Mouse (Mus musculus): ENCODE results near the gene Gm49776.
A peak's percentile ranks its signal among the peaks of the same experiment; 100 is the strongest.
"Not testable (repeated sequence)": the region's sequence is repeated elsewhere in the genome, so short reads cannot be mapped to it uniquely, and the experiment has no call there.

Gm49776 gene

GRCm38 (mm10) chr16:18202061-18202460, 56.1 kb downstream of the Gm49776 start:
- DNase-seq (ENCODE audit: low read depth) = peak; percentile 51

- no peak for DNase-seq (ENCODE audit: low read depth)
Observed at GRCm38 (mm10) chr16:18201620-18202019, 56.5 kb downstream of the Gm49776 start.

DNA sequence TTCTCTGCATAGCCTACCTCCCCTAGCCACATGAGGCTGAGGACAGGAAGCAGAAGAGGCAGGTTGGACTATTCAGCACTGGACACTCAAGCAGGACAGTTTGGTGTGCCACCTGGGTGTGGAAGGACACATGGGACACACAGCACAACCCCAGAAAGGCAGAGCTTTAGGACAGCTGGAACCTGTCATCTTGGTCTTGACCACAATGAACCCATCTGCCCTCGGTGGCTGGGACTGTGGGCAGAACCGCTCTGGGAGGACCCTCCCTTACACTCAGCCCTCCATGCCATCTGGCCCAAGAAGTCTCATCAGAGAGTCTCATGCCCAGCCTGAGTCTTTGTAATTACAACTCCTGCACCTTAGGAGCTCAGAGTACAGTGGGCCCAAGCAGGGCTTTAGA, 58.1 kb downstream of the Gm49776 start:
- no peak for DNase-seq (ENCODE audit: low read depth)

GRCm38 (mm10) chr16:18198365-18199098, 59.6 kb downstream of the Gm49776 start:
- no peak for DNase-seq (ENCODE audit: low read depth)

DNA sequence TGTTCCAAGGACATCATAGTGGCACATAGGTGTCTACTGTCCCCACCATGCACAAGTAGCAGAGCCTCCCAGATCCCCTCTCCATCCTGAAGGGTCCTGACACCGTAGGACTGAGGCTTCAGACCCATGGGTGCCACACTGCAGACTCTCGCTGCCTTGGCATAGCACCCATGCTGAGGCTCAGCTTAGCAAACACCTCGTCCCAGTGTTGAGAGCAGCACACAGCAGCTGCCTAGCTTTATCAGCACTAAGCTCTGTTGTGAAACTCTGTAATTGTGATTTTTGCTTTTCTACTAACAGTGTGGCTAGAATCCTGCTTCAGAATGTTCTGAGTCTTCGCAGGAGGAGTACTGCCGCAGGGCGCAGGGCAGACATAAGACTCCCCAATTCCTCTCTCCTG, 60.2 kb downstream of the Gm49776 start:
- DNase-seq (ENCODE audit: low read depth) = no peak

GRCm38 (mm10) chr16:18195561-18195960, 62.6 kb downstream of the Gm49776 start:
- DNase-seq (ENCODE audit: low read depth) = not testable (repeated sequence)

All from 416B (cell line).